Mouse (Mus musculus): Measurements from ENCODE around the gene Prmt9.

The Prmt9 gene

GRCm38 (mm10) chr8:77534358-77534992 is 14.7 kb upstream of the Prmt9 start:
- no peak for DNase-seq

GRCm38 (mm10) chr8:77535026-77535595 is 14.1 kb upstream of the Prmt9 start:
- peak; percentile 75 for DNase-seq

- DNase-seq, result no peak
These were observed 12.4 kb upstream of the Prmt9 start for GRCm38 (mm10) chr8:77536821-77537220.

- no peak for DNase-seq
These were observed 10.9 kb upstream of the Prmt9 start for GRCm38 (mm10) chr8:77538256-77538655.

GRCm38 (mm10) chr8:77543152-77543777 is 5.9 kb upstream of the Prmt9 start:
- no peak for DNase-seq

GRCm38 (mm10) chr8:77544428-77544827 is 4.8 kb upstream of the Prmt9 start:
- DNase-seq, result no peak

GRCm38 (mm10) chr8:77545616-77546015 is 3.6 kb upstream of the Prmt9 start:
- DNase-seq, result no peak

GRCm38 (mm10) chr8:77549881-77550580 is 834 bp downstream of the Prmt9 start:
- peak; percentile 20 for DNase-seq

- DNase-seq, result no peak
These were observed 3.3 kb downstream of the Prmt9 start for GRCm38 (mm10) chr8:77552491-77552890.

GRCm38 (mm10) chr8:77561441-77561840 is 12.2 kb downstream of the Prmt9 start:
- no peak for DNase-seq

- DNase-seq, result no peak
These were observed 25.0 kb downstream of the Prmt9 start for GRCm38 (mm10) chr8:77574229-77574628.

GRCm38 (mm10) chr8:77577674-77578073 is 28.5 kb downstream of the Prmt9 start:
- no peak for DNase-seq

- no peak for DNase-seq
These were observed 35.0 kb downstream of the Prmt9 start for GRCm38 (mm10) chr8:77584174-77584573.

- DNase-seq, result no peak
These were observed 60.4 kb downstream of the Prmt9 start for GRCm38 (mm10) chr8:77609621-77610020.

GRCm38 (mm10) chr8:77610374-77610969 is 61.3 kb downstream of the Prmt9 start, which contains the start of gene Tmem184c:
Gene Tmem184c, minus strand, starts transcription at chr8:77610698.
- peak; percentile 98 for DNase-seq

- DNase-seq, result no peak
These were observed 68.7 kb downstream of the Prmt9 start for GRCm38 (mm10) chr8:77617916-77618315.

GRCm38 (mm10) chr8:77623677-77624209 is 74.5 kb downstream of the Prmt9 start:
- no peak for DNase-seq

- DNase-seq, result peak; percentile 47
These were observed 80.8 kb downstream of the Prmt9 start for GRCm38 (mm10) chr8:77629858-77630537.

- DNase-seq, result no peak
These were observed 81.5 kb downstream of the Prmt9 start for GRCm38 (mm10) chr8:77630691-77631090.

Data from cerebellum, adult 8-10 months (tissue).